In genomic region chr3:69373544-69374306, GRCm38 (mm10) we compare ENCODE assay signal across 9 mouse cellular contexts. TPM values are rescaled to one million over a fixed set of nuclear protein-coding genes. Genes with fewer than 3 reads are reported as not detected.
DNase-seq lines count a peak whose midpoint lies in the region; ATAC-seq and TF ChIP-seq lines count a peak whose summit lies in the region.
"Had no signal": no experiment of that assay in that cellular context is flagged by ENCODE, and none has a peak within 500 bp of the region (broad histone marks: within the 10 kb centered on the region; RNA-seq: fewer than 3 reads in every experiment).

No protein-coding gene starts in this region.

- H3K9me3 ChIP-seq in forebrain, embryonic 13.5 days (replicated peaks): no peaks in the 10 kb centered on the region
- no peaks in the 10 kb centered on the region; the same call in 1 of the 2 replicates for H3K9me3 ChIP-seq in liver, postnatal 0 days (ENCODE audit: low read length)

- no peak for TF ChIP-seq CTCF in liver, postnatal 0 days (IDR thresholded peaks at IDR 0.05; ENCODE audit: low read depth)

- TF ChIP-seq EP300 in liver, postnatal 0 days (IDR thresholded peaks at IDR 0.05; ENCODE audit: low read depth): no peak

- H3K4me2 ChIP-seq in forebrain, embryonic 13.5 days: no peak overlapping the region
- no peak overlapping the region for H3K4me2 ChIP-seq in liver, postnatal 0 days (ENCODE audit: low read depth, low read length)

- no peaks in the 10 kb centered on the region for H3K27me3 ChIP-seq in forebrain, embryonic 13.5 days
- no peaks in the 10 kb centered on the region for H3K27me3 ChIP-seq in liver, postnatal 0 days (ENCODE audit: insufficient read depth, low read length)

- 50% methylated on average over 10 of the region's 10 CpGs for WGBS in forebrain, embryonic 13.5 days
- 58% methylated on average over 10 of the region's 10 CpGs for WGBS in liver, postnatal 0 days (ENCODE audit: insufficient replicate concordance)

- peak; percentile 81 for DNase-seq in retina, postnatal 1 day
- no peak for DNase-seq in retina, embryonic 14.5 days (ENCODE audit: low spot score)
- DNase-seq in left cerebral cortex, postnatal 10 days (ENCODE audit: extremely low spot score in 1 of 2, low spot score in 2 of 2): peak; percentile 71 to 81
- peak; percentile 71 for DNase-seq in right cerebral cortex, postnatal 4 days
- DNase-seq in liver, postnatal 0 days: no peak
- no peak for DNase-seq in heart, postnatal 14 days
- no peak for DNase-seq in adrenal gland, postnatal 36 days

- no peak overlapping the region for H3K4me3 ChIP-seq in forebrain, embryonic 13.5 days
- H3K4me3 ChIP-seq in liver, postnatal 0 days (ENCODE audit: low read depth, low read length): no peak overlapping the region
- H3K4me3 ChIP-seq: myocyte had no signal

- intact Hi-C loops in left cerebral cortex, postnatal 10 days (cut with DNase I): no loop called here
- intact Hi-C loops in heart, postnatal 14 days (cut with DNase I): no loop called here

- H3K36me3 ChIP-seq in forebrain, embryonic 13.5 days (ENCODE audit: poor library complexity, severe bottlenecking): no peaks in the 10 kb centered on the region
- no peaks in the 10 kb centered on the region for H3K36me3 ChIP-seq in liver, postnatal 0 days (replicated peaks; ENCODE audit: insufficient read depth, low read length)

- H3K27ac ChIP-seq in forebrain, embryonic 13.5 days: peak overlapping the region; percentile 61
- H3K27ac ChIP-seq in liver, postnatal 0 days (ENCODE audit: low read depth): no peak overlapping the region

- H3K4me1 ChIP-seq in forebrain, embryonic 13.5 days: peaks cover 8% of the 10 kb centered on the region
- H3K4me1 ChIP-seq in liver, postnatal 0 days (ENCODE audit: insufficient read depth): no peaks in the 10 kb centered on the region

- H3K9ac ChIP-seq in forebrain, embryonic 13.5 days: no peak overlapping the region
- no peak overlapping the region for H3K9ac ChIP-seq in liver, postnatal 0 days (replicated peaks)

- peak; percentile 89 for ATAC-seq in forebrain, embryonic 13.5 days
- ATAC-seq in liver, postnatal 0 days: no peak

RNA-seq across cellular contexts. Expression of gene Ppm1l, which starts 57.1 kb away (rescaled TPM):
- 21.1 and 21.4 TPM in 2 replicates for polyA plus RNA-seq in forebrain, embryonic 13.5 days (2015; fragmentation: Nextera tagmentation; extraction: Ambion mirVana)
- 10 to 100 TPM; 70.7 to 73.3 TPM for total RNA-seq in left cerebral cortex, postnatal 10 days (2021)
- polyA plus RNA-seq in liver, postnatal 0 days (2015; fragmentation: Nextera tagmentation; extraction: Ambion mirVana): 2.4 and 2.8 TPM in 2 replicates
- 10 to 100 TPM; 19.6 to 21.2 TPM for total RNA-seq in heart, postnatal 14 days (2021)
- 10 to 100 TPM; 13.5 to 15.9 TPM for total RNA-seq in adrenal gland, postnatal 36 days (2021)

Comparison
In these comparisons a context has a peak if more than half of its experiments do, and no peak if none do; other contexts are left out.
1. DNase-seq: peak in retina, postnatal 1 day (single experiment), left cerebral cortex, postnatal 10 days (2 of 2) and right cerebral cortex, postnatal 4 days (single experiment); none in retina, embryonic 14.5 days (single experiment), liver, postnatal 0 days (single experiment), heart, postnatal 14 days (0 of 2) and adrenal gland, postnatal 36 days (0 of 2).